Mouse (Mus musculus): ENCODE results near the gene Tesc.

- TF ChIP-seq POLR2A (IDR thresholded peaks at IDR 0.05; ENCODE audit: insufficient read depth, low read length) (no peak), EP300 (IDR thresholded peaks at IDR 0.05; ENCODE audit: insufficient read depth, low read depth, low read length) (no peak), CTCF (IDR thresholded peaks at IDR 0.05; ENCODE audit: low read depth, low read length) (no peak)
Measured at GRCm38 (mm10) chr5:117989773-117990172, 37.8 kb upstream of the Tesc start.

Measured in ES-Bruce4 (cell line).